Mouse (Mus musculus) brain, adult 2 months (tissue): Measurements from ENCODE around the gene Dcaf15.

Source experiments
- DNase-seq: peaks from one replicate; pipeline ENCODE4 v3.0.0; 2011; ENCODE audit warnings: low read depth, low spot score

Gene Dcaf15

DNA sequence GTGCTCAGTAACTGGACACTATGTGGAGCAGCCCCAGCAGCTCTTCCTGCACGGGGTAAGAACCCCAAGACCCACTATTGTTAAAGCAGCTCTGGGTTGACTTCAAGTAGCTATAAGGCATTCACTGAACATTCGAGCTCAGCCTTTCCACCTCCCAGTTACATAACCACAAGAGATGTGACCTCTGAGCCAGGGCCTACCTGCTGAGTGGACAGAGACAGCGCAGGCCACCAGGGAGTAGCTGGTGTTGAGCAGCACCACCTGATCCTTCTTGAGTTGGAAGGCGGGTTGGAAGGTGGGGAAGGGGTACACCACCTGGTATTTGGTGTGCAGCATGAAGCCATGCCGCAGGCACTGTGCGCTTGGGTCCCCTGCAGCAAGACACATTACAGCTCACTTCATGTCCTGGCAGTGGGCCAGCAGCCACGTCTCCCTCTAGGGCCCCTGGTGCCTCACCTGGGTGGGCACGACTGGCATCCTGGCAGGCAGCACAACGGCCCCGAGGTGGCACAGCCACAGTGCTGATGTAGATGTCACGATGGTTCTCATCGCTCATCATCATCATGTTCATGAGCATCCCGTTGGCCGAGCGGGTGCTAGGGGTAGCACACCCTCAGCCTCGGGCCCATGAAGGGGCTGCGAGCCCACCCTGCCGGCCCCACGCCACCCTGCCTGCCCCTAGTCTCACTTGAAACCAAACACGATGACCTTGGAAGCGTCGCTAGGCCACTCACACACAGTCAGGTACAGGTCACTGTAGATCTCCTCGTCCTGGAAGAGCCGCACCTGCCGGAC lies 2.9 kb downstream of the Dcaf15 start:
- DNase-seq, result no peak

- no peak for DNase-seq
These were observed 6.2 kb downstream of the Dcaf15 start for GRCm38 (mm10) chr8:84098376-84098775.

- no peak for DNase-seq
These were observed 8.5 kb downstream of the Dcaf15 start for GRCm38 (mm10) chr8:84096061-84096460.

GRCm38 (mm10) chr8:84090585-84090984 lies 14.0 kb downstream of the Dcaf15 start:
- peak; percentile 54 for DNase-seq

DNA sequence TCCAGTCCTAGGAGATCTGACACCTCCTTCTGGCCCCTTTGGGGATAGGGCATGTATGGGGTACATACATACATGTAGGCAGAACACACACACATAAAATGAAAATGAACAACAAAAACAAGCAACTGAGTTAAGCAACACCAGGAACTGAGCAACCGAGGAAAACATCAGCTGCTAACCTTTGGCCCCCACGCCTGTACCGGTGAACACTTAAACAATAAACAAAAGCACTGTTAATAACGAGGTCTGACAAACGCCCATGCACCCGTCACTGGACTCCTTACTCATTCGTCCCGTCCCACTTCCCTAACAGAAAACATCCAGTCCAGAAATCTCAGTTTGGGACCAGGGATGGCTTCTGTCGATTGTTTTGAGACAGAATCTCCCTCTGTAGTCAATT lies 15.3 kb downstream of the Dcaf15 start:
- DNase-seq, result no peak

GRCm38 (mm10) chr8:84087821-84088220 lies 16.7 kb downstream of the Dcaf15 start:
- peak; percentile 43 for DNase-seq

DNA sequence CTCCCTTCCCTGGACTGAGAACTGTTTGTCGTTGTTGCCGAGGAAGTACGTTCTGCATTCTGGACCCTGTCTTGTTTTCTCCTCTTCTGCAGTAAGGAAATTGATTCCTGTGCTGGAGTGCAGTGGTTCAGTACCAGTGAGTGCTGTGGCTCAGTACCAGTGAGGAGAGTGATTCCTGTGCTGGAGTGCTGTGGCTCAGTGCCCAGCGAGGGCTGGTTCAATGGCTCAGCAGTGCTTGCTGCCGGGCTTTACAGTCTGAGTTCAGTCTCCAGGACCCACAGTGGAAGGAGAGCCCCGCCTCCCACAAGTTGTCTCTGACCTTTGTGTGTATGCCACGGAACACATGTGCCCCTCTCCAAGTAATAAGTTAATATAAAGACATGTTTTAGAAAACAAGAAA lies 17.4 kb downstream of the Dcaf15 start:
- DNase-seq, result no peak

GRCm38 (mm10) chr8:84084341-84085115 lies 20.0 kb downstream of the Dcaf15 start:
- DNase-seq, result no peak

DNA sequence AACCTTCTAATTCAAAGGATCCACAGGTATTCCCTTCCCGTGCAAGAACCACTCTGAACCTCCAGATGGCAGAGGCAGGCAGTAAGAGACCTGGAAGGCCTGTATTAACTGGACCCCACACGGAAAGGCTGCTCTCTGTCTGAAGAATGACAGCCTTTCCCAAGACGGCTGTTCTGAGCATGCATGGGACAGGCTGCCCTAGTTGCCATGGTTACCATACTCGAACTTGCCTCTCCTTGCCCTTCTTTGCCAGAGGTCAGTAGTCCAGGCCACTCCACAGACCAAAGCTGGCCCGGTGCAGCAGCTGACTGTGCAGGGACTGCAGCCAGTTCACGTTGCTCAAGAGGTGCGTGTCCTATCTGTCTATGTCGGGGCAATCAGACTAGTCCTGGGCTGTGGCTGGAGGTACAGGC lies 20.7 kb downstream of the Dcaf15 start:
- no peak for DNase-seq

GRCm38 (mm10) chr8:84079206-84079605 lies 25.4 kb downstream of the Dcaf15 start:
- no peak for DNase-seq

DNA sequence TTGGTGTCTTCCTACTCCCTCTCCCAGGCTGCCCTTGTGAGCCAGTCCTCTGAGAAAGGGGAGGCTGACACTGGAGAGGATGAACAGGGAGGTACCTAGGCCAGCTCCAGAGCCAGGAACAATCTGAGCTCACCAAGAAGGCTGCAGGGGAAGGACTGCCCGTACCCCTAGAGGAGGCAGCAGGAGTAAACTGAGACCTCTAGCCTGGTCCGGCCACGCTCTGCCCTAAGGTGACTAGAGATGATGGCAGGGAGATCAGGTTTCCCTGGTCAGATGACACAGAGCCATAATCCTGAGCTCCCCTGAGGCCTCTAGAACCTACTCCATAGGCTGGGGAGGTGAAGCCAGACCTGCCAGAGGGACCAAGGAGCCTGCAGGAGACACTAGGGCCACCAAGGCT lies 27.7 kb downstream of the Dcaf15 start:
- DNase-seq, result no peak

- no peak for DNase-seq
These were observed 28.2 kb downstream of the Dcaf15 start for GRCm38 (mm10) chr8:84076412-84076811.

DNA sequence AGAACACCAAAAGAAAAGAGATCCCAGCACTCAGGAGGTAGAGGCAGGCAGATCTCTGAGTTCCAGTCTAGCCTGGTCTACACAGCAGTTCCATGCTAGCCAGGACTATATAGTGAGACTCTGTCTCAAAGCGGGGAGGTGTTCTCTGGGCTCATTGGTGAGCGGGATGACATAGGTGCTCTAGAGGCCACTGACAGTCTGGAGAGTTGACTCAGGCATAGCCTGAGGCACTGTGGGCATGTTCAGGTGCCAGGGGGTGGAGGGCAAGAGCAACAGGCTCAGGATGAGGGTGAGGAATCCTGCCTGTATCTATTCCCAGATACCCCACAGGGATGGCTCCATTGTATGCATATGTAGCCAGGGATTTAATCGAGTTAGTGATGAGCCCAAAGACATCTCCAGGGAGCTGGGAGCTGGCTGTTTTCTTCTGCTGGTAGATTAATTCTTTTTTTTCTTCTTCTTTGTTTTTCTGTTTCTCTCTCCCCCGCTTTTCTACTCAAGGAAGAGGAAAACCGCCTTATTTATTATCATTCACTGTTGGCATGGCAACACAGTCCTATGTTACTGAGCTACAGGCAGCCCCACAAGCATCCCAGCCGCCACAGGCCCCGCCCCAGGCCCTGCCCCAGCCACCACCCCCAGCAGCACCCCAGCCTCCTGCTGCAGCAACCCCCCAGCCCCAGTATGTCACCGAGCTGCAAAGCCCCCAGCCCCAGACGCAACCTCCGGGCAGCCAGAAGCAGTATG lies 31.2 kb downstream of the Dcaf15 start:
- peak; percentile 72 for DNase-seq

- no peak for DNase-seq
These were observed 32.2 kb downstream of the Dcaf15 start for GRCm38 (mm10) chr8:84072321-84072720.

DNA sequence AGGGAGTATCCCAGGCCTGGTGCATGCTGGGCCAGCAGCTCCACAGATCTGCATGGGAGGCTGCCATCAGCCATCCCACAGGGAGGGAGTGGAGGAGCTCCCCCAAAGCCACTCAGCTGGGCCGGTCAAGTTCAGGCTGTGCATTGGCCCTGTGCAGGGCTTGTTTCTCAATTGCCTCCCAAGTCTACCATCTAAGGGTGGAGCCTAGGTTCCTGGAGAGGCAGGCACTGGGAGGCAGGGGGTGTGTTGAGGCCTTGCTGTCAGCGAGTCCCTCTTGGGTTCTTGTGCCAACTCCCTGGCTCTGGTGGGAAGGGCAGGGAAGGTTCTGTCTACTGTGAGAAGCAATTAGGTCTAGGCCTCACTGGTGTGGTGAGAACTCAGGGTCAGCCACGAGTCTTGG lies 32.6 kb downstream of the Dcaf15 start:
- DNase-seq, result no peak

DNA sequence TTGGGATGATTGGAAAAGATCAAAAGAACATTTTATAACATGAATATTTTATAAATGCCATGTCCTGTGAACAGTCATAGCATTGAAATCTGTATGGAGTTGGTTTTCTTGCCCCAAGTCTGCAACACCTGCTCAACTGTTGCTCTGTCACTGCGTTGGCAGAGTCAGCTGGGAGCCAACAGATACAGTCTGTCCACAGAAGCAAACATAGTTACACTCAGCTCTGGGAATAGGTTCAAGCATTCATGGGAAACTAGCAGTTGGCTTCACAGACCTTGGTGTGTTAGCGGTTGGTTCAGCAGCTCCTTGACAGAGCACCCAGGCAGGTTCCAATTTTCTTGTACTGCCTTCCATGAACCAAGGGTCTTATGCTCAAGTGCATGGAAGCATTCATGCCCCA lies 33.9 kb downstream of the Dcaf15 start:
- peak; percentile 90 for DNase-seq

- DNase-seq, result no peak
These were observed 34.3 kb downstream of the Dcaf15 start for GRCm38 (mm10) chr8:84070241-84070640.

DNA sequence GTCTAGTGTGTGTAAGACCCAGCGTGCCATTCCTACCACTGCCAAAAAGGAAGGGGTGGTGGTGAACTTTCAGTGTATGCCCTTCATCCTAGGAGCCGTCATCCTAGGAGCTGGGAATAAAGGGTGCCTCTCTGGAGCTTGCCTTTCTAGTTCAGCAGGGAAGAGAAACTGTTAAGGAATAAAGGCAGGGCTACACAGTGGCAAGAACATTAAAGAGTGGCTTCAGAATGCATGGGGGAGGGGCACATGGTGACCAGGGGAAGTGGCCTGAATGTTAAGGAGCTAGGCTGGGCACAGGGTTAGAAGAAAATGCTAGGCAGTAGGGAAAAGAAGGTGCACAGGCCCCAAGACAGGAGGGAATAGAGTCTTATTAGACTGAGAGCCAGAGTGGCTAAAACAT lies 34.8 kb downstream of the Dcaf15 start:
- DNase-seq, result no peak

DNA sequence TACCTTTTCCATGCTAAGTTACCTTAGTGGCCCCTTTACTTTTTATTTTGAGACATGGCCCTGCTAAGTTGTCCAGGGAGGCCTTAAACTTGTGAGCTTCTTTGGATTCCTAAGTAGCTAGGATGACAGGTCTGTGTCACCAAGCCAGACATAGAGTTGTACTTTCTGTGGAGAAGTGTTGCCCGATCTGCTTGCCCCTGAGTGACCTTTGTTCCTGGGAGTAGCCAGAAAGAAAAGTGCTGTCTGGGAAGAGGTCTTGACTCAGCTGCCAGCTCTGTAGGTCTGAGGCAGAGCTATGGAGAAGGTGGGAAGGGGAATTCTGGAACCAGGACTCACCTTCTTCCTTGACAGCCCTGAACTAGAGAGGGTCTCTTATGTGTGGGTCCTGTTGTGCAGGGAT lies 35.4 kb downstream of the Dcaf15 start:
- no peak for DNase-seq

- DNase-seq, result no peak
These were observed 36.1 kb downstream of the Dcaf15 start for GRCm38 (mm10) chr8:84068316-84069035.

- no peak for DNase-seq
These were observed 36.7 kb downstream of the Dcaf15 start for GRCm38 (mm10) chr8:84067911-84068310.
